Mouse (Mus musculus): ENCODE data around the gene Rpl38.

DNA sequence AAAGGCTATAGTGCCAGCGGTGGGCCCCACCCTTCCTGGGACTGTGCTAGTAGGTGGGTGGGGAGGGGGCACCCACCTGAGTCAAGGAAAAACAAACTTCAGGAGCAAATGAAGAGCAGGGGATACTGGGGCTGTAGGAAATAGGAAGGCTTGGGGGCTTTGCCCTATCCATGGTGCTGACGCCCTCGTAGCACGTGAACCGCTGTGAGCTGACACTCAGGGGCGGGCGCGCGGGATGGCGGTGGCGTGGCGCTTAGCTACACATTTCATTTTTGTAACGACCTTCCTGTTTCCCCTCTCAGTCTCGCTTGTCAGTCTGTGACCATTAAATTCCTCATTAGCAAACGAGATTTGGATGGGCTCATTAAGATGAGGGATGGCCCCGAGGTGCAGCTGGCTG, 15.8 kb upstream of the Rpl38 start:
- TF ChIP-seq CTCF (IDR thresholded peaks at IDR 0.05; ENCODE audit: low read depth) (no peak), EP300 (IDR thresholded peaks at IDR 0.05; ENCODE audit: low read depth) (no peak)
